Mouse (Mus musculus): ENCODE results near the gene Trip6.
"Not testable (repeated sequence)": the region's sequence is repeated elsewhere in the genome, so short reads cannot be mapped to it uniquely, and the experiment has no call there.

The Trip6 gene

DNA sequence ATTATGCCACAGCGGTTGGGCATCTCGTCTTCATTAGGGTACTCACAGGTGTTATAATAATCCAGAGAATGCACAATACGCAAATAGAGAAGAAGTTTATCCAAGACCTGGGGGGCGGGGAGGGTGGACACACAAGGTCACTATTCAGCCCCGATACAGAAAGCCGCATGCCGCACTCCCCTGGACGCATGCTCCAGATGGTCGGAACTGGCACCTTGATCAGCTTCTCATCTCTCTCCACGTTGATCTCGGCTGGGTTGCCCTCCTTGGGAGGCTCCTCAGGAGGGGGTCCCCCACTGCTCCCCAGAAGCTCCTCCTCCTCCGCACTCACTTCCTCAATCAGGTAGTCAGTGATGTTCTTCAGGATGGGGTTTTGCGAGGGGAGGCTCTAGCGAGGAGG is 17.1 kb downstream of the Trip6 start:
- DNase-seq (ENCODE audit: low spot score) = no peak

DNA sequence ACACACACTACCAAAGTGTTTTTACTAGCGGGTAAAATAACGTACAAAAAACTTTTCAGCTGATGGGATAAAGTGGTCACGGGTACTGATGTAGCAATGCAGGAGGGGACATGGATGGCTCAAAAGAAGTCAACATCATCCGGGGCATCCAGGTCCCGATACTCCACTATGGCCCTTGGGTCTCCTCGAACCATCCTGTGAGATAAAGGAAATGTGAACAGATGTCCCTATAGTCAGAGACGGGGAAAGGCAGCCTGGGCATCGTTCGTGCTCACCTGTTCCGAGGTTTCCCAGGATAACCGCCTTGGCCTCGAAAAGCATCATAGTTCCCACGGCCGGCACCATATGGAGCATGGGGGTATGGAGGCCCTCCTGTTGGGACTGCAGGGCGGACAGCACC is 18.5 kb downstream of the Trip6 start:
- DNase-seq (ENCODE audit: low spot score) = no peak

DNA sequence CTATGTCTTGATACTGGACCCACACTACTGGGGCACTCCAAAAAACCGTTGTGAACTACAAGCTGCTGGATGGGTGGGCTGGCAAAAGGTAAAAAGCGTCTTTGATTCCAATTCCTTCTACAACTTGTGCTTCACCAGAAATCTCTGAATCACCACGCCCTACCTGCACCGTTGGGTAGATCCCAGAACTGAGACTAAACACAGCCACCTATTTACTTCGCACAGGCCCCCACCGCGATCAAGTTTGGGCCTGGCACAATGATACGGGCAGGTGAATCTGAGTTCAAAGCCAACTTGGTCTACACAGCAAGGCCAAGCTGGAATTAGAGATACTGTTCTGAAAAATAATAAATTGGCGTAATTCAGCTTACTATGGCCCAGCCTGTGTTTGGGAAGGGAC is 18.9 kb downstream of the Trip6 start:
- DNase-seq (ENCODE audit: low spot score) = no peak

DNA sequence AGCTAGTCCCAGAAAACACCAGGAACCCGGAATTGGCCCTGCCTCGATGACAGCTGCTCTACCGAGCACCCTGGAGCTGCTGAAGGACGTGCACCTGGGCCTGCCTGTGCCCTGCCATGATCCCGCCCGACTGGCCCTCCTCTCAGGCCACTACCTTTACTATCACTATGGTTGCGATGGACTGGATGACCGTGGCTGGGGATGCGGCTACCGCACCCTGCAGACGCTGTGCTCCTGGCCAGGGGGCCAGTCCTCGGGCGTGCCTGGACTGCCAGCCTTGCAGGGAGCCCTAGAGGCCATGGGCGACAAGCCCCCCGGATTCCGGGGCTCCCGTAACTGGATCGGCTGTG is 19.5 kb downstream of the Trip6 start:
- no peak for DNase-seq (ENCODE audit: low spot score)

DNA sequence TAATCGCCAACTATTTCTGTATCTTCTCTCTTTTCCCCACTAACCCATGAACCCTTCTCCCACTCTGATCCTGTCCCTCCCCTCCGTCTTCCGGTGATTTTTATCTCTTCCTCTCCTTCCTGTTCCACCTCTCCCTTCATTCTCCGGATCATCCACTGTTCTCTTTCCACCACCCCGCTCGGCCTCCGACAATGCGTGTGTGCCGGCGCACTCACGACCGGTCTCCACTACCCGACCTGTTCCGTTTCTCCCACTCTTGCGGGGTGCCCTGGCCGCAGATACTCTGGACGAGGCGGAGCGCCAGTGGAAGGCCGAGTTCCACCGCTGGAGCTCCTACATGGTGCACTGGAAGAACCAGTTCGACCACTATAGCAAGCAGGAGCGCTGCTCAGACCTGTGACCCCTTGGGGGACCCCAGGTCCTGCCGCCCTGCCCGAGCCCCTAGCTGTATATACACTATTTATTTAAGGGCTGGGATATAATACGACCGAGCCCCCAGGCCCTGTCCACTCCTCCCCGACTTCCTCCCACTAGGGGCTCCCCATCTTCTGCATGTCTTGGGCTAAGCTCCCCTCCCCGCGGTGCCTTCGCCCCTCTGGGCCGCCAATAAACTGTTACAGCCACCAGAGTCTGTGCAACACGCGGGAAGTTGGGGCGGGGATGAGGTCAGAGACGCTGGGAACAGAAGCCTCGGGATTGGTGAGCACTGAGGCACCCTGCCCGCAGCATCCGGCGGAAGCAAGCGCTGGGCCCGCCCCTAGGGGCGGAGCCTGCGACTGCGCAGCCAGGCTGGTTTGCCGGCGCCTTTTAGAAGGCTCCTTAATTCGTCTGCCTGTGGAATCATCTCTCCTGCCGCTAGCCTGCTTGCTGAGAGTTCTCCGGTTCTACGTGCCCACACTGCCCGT is 20.1 kb downstream of the Trip6 start, which contains the start of gene Ufsp1:
Ufsp1 (plus strand) TSS at position 791 of the 905 bp plus-strand sequence.
- DNase-seq (ENCODE audit: low spot score) = peak; percentile 95

DNA sequence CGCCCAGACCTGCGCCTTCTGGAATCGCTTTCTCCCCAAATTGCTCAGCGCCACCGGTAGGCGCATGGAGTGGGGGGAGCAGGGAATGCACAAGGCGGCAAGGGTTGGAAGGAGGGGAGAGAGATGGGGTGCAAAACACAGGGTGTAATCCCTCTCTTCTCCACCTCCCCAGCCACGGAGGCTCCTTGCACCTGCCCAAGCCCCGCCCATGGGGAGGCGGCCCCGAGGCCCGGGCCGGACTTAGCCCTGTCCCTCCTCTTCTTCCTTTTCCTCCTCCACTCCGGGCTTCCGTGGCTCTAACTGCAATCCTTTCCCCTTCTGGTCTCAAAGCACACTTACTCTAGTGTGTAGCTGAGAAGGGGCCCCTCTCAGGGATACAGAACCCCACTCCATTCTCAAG is 20.9 kb downstream of the Trip6 start:
- peak; percentile 87 for DNase-seq (ENCODE audit: low spot score)

DNA sequence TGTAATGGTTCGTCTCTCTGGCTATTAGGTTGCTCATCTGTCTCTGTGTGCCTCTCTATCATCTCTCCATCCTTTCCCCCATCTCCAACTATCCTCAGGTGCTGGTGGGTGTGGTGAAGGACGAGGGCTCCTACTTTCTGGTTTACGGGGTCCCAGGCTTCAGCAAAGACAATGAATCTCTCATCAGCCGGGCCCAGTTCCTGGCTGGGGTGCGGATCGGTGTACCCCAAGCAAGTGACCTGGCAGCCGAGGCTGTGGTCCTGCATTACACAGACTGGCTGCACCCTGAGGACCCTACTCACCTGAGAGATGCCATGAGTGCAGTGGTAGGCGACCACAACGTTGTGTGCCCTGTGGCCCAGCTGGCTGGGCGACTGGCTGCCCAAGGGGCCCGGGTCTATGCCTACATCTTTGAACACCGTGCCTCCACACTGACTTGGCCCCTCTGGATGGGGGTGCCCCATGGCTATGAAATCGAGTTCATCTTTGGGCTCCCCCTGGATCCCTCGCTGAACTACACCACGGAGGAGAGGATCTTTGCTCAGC is 22.8 kb downstream of the Trip6 start:
- no peak for DNase-seq (ENCODE audit: low spot score)

DNA sequence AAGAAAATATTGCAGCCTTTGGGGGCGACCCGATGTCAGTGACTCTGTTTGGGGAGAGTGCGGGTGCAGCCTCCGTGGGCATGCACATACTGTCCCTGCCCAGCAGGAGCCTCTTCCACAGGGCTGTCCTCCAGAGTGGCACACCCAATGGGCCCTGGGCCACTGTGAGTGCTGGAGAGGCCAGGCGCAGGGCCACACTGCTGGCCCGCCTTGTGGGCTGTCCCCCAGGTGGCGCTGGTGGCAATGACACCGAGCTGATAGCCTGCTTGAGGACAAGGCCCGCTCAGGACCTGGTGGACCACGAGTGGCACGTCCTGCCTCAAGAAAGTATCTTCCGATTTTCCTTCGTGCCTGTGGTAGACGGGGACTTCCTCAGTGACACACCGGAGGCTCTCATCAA is 23.5 kb downstream of the Trip6 start:
- DNase-seq (ENCODE audit: low spot score) = peak; percentile 71

DNA sequence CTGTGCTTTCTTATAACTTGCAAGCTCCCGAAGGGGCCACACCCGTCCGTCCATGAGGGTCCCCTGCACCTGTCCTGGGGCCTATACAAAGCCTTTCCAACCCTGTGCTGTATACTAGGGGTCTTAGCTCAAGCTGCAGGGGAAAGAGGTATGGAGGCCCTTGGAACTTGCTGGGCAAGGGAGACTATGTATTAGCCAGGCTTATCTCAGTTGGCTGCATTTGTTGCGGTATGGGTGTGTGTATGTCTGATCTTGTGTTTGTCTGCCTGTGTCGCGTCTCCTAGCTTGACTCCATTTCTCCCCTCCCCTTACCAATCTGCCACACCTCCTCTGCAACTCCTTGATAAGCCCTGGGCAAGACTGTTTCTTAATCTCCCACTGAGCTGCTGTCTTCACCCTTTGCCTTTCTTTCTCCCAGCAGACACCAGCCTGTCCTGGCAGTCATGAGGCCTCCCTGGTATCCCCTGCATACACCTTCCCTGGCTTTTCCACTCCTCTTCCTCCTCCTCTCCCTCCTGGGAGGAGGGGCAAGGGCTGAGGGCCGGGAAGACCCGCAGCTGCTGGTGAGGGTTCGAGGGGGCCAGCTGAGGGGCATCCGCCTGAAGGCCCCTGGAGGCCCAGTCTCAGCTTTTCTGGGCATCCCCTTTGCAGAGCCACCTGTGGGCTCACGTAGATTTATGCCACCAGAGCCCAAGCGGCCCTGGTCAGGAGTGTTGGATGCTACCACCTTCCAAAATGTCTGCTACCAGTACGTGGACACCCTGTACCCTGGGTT is 24.4 kb downstream of the Trip6 start:
- DNase-seq (ENCODE audit: low spot score) = no peak

DNA sequence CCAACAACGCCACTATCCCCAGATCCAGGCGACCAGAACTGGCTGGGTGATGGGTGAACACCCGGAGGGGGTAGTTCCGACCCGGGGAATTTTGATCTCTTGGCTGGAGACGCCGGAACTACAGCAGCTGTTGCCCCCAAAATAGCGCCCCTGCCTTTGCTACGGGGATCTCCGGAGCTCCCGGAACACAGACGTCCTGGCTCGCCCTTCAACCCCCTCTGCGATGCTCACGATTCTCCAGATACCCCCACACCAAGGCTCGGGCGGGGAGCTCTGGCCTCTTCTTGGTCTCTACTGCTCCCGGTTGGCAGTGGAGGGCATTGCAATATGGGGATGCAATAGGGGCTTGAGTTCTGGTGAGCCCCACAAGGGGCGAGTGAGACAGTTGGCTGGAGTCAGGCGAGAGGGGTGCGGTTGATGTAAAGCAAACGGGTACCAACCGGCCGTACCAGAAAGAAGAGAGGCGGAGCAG is 25.2 kb downstream of the Trip6 start:
- DNase-seq (ENCODE audit: low spot score) = no peak

DNA sequence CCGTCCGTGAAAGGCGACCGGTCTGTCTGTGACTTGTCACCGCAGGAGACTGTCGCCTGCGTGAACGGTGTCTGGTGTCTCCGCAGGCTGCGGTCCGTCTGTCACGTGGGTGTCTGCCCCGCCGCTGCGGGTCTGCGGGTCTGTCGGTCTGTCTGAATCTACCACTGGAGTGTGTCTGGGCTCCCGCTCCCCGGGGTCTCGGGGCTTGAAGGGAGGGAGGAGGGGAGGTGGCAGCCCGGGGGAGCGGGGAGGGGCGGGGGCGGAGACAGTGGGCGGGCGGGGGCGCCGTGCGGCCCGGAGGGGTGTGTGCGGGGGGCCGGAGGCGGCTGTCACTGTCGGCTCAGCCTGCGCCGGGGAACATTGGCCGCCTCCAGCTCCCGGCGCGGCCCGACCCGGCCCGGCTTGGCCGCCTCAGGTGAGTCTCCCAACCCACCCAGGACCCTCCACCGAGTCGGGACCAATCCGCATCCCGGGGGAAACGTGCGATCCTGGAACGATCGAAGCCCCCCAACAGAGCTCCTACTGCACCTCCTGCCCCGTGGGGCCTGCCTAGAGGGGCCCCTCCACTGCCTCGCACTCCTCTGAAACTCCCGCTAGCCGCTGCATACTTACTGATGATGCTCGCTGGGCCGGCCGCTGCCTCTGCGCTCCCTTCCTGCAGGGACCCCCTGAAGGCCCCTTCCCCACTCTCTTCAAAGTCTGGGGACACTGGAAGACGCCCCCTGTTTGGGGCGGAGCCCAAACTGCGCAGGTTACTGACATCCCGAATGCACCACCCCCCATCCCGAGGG is 26.1 kb downstream of the Trip6 start:
- DNase-seq (ENCODE audit: low spot score) = no peak

DNA sequence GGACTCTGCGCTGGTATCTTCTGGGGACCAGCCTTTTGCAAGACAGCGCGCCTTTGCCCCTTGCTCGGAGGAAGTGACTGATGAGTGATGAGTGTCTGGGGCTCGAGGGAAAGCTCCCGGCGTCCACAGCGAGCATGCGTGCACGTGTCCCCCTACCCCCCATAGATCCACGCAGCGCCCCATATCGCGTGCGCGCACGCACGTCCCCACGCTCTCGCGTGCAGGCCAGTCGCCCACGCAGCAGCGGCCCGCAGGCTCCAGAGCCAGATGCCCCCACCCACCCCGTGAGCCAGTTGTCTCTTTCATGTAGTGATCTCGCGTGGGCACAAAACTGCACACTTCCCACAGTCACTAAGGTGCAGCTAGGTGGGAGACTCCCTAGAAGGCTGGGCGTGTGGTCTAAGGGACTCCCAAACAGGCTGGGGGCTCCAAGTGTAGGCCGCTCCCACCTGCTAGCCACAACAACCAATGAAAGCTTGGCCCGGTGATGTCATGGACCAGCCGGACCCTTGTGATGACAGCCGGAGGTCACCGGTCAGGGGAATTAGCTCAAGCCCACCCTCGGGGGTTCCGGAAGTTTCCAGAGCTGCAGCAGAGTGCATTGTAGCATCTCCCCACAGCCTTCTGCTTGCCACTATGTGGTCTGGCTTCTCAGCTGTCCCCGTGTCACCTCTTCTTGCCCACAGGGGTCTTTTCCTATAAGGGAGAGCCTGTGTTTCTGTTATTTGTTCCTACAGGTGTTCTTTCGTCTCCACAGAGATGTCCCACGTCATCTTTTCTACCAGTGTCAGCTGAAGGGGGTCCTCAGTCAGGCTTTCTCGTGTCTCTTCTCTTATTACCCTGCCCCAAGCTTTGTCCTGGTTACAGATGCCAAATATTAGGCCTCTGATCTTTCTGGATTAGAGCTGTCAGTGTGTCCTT is 26.9 kb downstream of the Trip6 start, which contains the start of gene Ache:
Ache (plus strand) TSS at position 488 of the 921 bp plus-strand sequence.
- DNase-seq (ENCODE audit: low spot score) = no peak

DNA sequence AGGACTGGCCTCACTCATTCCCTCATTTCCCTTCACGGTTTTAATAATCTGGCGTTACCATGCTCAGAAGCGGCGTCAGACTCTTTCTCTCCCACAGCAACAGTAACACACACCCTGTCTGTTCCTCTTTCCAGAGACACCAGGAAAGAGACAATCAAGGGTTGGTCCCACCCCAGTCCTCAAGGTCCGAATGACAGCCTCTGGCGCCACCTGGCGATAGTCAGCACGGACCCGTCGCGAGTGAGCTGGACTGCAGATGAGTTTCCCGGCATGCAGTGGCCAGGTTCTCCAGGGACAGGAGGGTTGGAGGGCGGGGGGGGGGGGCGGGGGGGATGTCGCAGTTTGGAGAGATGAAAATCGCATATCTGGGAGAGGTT is 27.6 kb downstream of the Trip6 start:
- DNase-seq (ENCODE audit: low spot score) = peak; percentile 91

DNA sequence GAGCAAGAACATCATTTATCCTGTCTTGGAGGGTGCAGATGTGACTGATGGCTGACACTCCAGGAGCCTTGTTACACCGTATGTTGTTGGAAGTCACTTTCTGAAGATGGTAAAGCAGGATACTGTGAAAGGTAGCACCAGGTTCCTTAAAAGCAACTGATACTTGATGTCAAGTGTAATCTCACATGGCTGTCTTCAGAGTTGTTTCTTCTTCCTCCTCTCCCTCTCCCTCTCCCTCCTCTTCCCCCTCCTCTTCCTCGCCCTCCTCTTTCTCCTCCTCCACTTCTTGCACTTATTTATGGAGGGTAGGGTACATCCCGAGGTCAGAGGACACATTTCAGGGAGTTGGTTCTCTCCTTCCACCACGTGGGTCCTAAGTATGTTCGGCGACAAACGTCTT is 28.2 kb downstream of the Trip6 start:
- DNase-seq (ENCODE audit: low spot score) = no peak

DNA sequence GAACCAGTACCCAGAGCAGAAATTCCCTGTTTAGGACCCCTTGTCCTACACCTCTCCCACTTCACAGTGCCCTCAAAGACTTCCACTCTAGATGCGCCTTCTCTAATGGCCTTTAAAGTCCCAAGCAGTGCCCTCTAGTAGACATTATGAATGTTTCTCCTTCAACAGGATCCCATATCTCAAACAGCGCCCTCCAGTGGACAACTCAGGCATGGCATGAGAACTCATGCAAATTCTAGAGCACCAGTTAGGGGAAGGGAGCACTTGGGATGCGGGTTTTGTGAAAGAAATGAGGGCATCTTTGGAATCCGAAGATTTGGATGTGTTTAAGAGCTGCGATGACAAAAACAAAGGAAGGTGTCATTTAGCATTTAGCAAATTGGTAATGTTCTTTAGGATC is 29.2 kb downstream of the Trip6 start:
- DNase-seq (ENCODE audit: low spot score) = no peak

DNA sequence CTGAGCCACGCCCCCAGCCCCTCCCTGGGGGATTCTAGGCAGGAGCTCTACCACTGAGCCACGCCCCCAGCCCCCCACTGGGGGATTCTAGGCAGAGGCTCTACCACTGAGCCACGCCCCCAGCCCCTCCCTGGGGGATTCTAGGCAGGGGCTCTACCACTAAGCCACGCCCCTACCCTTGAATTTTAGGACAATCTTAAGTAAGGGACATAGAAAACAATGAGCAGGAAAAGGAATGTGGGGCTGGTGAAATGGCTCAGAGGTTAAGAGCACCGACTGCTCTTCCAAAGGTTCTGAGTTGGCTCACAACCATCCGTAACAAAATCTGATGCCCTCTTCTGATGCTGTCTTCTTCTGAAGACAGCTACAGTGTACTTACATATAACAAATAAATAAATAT is 29.8 kb downstream of the Trip6 start:
- DNase-seq (ENCODE audit: low spot score) = not testable (repeated sequence)

DNA sequence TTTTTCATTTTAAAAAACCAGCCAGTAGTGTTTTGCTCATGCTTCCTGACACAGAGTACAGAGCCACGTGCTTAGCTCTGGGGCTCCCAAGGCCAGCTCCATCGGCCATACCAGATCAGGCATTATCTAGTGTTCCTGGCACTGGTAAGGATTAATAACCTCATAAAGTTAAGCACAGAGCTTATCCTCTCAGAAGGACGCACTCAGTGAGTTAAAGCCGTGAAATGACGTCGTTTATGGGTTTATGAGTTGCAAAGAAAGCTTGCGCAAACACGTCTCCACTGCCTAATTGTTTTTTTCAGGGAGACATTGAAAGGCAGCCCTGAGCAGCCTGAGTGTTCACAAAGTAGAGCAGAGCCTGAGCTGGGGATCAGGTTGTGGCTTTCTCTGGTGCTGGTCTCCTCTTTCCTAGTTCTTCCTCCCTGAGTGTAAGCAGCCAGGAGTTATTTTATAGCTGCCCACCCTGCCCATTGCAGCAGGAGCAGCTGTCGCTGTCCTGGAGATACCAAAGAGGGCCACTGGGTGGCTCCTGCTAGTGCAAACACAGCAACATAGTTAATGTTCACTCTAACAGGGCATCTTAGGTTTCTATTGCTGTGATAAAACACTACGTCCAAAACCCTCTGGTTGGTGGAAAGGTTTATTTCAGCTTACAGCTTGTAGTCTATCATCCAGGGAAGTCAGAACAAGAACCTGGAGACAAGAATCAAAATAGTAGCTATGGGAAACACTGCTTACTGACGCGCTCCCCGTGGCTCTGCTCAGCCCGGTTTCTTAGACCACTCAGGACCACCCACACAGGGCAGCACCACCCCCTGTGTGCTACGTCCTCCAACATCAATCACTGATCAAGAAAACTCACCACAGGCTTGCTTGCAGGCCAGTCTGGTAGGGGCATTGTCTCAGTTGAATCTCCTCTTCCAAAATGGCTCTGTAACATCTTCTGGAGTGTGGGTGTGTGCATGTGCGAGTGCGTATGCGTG is 36.6 kb downstream of the Trip6 start:
- DNase-seq (ENCODE audit: low spot score) = no peak

DNA sequence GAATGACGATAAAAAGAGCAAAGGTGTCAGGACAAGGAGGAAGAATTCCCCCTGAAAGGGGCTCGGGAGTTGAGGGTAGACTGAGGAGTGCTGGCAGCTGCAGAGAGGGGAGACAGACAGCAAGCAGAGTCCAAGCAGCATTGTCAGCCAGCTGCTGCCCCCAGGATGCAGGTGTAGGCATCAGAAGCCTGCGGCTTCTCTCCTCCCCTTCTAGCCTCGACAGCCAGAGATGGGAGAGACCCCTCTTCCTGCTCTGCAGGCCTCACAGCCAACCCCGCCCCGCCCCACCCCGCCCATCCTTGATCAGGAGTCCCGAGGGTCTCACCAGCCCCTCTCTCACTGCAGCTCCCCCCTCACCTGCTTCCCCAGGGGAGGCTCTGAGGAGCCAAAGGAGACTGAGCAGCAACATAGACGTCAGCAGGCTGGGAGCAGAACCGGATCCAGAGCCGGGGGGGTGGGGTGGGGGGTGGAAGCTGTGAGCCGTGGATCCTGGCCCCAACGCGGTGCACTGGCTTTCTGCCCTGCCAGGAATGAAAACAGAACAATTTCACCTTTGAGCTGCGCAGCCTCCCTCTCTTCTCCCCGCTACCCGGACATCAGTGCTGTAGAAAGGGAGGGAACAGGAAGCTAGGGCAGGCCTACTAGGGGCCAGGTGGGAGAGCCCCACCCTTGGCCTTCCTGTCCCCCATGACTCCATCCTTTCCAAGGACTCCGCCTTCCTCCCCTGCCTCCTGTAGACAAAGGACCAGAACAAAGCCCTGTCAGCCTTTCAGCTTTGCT is 45.9 kb downstream of the Trip6 start:
- DNase-seq (ENCODE audit: low spot score) = no peak

DNA sequence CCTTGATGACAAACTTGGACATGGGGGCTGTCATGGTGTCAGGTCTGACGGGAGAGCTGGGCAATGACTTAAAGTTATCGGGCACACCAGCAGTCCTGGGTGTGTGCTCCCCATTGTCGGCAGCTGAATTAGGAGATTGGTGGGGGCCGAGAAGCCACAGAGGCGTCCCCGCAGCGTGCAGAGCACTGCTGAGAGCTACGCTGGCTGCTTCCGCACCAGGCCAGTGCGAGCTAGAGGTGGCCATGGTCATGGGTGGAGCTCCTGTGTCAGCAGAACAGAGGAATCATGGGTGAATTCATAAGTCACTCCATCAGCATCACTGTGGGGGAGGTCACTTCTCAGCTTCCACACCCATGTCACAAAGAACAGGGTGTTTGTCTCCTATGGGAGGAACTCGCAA is 49.4 kb downstream of the Trip6 start:
- no peak for DNase-seq (ENCODE audit: low spot score)

Measured in urinary bladder, postnatal 14 days (tissue).